Mouse (Mus musculus) cerebellum, postnatal 10 days (tissue): ENCODE measurements around the gene Zfp36l2.
A peak's percentile ranks its signal among the peaks of the same experiment; 100 is the strongest.

Source experiments
- DNase-seq, 2 experiments: peaks; one replicate each; pipeline ENCODE4 v3.0.0; 2021; ENCODE audit warnings: mixed read lengths in 2 of 2

Zfp36l2 gene

DNA sequence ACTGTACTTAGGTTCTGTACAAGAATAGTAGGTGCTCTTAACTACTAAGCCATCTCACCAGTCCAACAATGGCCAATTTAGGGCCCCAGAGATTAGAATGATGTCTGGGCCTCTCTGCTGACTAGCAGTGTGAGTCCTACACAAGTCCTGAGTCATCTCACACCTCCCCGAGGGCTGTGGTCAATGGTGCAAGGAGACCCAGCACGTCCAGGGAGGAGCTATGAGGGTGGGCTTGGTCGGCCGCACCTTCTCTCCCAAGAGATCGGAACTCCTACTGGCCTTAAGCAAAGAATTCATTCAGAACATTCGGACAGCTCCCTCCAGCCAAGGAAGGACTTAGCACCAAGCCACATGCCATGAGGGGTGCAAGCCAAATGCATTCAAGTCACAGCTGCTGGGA is 36.4 kb downstream of the Zfp36l2 start:
- DNase-seq = no peak

DNA sequence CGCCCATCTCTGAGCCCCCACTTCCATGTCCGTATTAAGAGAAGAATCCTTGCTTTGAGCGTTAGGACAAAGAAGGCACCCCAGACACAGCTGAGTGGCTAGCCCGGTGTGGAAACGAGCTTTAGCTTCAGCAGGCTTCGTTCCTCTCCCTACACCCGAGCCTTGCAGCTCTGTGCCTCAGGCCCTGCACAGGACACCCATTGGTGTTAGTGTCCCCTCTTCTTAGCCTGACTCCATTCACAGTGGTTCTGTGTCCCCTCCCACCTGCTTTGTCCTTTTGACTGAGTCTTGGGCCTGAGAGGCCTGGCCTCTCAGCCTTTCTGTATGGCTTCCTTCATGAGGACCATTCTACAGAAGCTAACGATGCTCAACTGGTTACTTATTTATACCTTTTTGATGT is 37.5 kb downstream of the Zfp36l2 start:
- DNase-seq = no peak

DNA sequence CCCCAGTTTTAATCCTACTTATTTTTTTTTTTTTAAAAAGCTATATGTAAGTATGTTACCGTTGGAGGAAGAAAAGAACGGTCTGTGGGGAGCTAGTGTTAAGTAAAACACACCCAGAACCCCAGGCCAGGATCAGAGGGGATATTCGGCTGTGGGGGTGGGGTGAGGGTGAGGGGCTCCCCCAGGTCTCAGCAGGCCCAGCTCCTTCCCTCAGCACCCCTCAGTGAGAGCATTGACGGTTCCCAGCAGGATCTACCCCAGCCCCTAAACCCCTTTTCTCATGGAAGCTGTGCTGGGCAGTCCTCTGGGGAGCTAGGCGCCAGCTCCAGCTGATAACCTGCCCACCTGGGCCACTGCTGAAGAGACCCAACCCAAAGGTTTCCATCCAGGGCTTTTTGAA is 38.2 kb downstream of the Zfp36l2 start:
- DNase-seq = no peak

DNA sequence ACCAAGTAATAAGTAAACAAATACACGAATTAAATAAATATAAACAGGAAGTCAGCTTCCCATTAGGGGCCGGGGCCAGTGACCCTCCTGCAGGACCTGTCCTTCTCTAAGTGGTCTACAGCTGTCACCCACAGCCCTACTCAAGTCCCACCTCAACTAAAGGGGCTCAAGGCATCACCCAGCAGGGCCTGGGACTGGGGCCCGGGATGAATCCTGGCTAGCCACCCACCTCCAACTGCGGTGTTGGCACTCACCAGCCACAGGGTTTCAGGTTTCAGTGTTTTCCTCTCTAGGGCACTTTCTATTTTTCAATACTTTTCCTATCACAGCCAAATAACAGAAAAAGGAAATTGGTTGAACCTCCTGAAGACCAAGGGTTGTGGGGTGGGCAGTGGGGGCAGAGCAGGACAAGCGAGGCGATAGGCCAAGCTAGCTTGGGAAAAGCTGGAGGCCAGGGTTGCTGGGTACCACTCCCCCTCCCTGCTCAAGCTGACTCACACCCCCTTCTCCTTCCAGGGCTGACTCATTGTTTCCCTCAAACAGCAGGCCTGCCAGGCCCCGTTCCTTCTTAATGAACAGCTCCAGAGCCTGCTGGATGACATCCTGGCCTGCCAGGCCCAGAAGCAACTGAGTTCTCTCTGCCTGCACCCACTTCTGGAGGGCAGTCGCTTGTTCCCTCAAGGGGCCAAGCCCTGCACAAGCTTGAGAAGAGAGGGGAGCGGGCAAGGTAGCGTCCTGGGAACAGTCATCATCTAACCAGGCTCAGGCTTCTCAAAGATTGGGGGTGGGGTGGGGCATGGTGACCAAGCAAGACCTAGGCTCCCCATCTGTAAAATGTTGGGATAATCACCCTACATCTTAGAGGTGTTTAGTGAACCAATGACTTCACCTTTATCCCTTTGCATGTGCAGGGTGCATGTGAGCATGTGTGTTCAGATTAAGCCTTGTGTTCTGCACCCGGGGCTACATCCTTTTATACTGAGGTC is 39.0 kb downstream of the Zfp36l2 start:
- DNase-seq = peak; percentile 64 to 77

DNA sequence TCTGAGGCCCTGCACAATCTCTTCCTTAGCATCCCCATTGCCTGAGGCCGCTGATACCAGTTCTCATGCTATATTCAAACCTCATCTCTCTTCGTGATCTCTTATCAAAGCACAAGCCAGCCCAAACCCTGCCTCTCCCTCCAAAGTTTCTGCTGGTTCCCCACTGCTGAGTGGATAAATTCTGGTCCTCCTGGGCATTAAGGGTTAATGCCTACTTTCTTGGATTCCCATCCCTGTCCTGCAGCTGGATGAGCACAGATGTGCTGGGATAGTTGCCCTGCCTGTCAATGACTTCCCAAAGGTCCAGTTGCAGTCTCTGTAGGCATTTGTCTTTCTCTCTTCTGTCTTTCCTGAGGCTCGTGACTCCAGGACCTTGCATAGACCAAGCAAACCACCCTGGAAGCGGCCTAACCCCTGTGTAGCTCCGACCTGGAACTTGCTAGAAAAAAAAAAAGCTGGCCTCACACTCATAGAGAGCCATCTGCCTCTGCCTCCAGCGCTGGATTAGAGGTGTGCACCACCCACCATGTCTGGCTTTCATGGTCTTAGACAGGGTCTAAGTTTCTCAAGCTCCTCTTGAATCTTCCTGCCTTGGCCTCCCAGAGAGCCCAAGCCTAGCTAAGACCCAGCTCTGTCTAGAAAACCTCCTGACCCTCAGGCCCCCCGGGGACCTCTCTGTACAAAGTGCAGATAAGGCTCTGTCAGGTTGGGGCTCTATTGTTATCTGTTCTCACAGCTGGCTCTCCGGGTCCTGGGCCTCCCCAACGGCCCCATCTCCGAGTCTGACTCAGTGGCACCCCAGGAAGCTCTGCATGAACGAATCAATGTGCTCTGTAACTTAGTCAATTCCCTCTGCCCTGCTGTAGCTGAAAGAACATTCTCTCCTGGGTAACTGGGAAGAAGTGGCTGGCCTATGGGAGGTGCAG is 40.3 kb downstream of the Zfp36l2 start:
- DNase-seq = no peak

DNA sequence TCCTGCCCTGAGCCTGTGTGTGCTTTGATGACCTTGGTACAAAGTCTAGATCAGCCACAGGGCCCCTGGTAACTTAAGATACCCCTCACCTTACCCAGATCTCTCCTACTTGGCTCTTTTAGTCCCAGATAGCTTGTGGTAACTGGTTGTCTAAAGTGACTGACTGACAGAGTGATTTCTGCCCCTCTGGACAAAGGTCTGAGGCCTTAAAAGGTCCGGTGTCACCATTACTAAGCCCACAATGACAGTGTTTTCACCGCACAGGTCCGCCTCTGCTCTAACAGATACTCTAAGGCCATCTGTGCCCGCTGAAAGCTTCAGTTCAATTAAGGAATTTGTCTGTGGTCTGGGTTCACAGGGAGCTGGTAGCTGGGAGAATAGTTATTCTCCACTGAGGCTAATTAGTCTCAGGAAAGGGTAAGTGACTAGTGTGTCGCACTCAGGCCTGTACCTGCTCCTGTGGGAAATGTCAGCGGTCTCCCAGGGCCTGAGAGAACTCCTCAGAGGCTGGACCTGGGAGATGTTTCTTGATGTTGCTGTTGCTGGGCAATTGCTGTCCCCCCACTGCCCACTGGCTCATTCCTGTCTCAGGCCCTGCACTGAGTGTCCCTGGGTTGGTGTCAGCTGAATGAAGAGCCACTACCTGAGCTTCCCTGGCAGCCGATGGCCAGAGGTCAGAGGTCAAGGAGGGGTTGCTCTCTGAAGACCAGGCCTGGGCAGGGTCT is 41.1 kb downstream of the Zfp36l2 start:
- DNase-seq = no peak

DNA sequence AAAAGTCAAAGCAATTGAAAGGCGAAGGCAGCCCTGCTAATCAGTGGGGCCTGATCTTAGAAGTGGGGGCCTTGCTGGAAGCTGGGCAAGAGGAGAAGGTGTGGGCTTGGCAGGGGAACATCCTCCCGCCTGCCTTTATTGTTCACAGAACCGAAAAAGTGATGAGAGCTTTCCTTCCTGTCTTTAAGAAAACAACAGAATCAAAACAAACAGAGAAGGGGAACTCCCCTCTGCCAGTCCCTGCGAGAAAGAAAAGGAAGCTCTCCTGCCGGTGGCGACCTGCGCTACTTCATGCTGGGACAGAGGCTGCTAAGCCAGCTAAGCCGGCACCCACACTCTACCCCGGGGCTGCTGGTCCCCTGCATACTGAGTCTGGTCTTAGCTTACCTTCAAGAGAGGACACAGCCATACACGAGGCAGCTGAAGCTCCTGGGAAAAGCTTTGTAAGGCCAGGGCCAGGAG is 41.9 kb downstream of the Zfp36l2 start:
- DNase-seq = no peak

DNA sequence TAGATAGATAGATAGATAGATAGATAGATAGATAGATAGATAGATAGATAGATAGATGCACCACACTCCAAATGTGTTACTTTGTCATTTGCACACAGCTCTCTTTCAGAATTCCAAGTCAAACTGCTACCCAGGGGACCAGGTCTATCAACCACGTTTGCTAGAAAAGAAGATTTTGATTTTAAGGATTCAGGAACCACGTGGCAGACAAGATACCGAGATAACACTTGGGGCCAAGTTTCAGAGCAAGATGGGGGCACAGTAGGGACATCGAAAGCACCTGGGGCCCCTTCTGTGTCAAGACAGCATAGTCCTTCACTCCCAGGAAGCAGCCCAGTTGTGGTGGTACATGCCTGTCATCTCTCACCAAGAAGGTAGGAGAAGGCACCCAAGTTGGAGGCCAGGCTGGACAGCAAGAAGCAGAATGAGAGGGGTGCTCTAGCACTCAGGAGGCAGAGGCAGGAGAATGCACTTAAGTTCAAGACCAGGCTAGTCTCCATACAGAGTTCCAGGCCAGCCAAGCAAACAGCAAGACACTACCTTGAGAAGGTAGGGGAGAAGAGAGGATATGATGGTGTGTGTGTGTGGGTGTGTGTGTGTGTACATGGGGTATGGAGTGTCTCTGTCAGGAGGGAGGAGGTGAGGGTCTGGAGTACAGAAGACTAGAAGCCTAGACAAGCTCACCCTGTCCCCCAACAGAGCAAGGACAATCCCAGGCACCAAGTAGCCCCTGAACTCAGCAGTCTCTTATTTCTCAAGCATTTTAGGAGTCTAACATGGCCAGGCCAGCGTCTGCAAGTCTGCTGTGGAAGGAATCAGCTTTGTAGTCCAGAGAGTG is 42.8 kb downstream of the Zfp36l2 start:
- no peak for DNase-seq

DNA sequence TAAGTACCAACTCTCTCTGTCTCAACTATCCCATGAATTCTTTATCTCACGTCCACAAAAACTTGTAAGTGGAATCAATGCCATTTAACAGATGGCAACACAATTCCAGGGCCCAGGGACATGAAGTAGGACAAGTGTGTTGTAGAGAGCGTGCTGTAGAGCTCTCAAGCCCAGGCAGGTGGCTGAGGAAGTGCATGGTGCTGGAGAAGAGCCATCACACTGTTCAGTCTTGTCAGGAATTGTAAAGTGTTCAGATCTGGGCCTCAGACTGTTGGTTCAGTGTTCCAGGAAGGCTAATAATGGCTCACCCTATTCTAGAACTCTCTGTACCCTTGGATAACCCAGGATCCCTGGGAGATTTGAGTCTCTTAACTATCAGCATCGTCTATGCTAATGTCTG is 43.6 kb downstream of the Zfp36l2 start:
- no peak for DNase-seq

DNA sequence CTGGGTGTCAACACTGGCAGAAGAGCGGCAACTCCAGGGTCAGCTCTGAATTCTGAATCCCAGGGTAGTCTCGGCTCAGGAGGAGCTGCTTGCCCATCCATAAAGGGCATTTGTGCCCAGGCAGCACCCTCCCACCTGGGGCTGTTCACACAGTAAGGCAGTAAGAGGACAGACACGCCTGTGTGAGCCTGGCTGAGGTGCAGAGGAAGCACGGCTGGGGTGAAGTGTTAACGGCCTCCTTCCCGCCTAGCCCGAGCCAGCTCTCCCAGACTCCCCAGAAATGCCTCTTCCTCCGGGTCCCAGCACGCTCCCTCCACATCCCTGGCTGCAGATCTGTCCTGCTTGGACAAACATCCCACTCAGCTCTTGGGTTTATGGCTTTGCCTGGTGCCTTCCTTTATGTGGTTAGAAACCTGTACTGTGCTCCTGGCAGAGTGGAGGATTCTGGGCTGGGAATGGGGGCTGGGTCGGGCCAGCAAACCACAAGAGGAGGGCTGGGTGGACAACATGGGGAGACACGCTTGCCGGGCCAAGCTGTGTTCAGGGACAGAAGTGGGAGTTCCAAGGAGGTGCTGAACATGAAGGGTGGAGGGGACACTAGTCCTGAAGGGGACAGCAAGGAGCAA is 44.4 kb downstream of the Zfp36l2 start:
- no peak for DNase-seq

DNA sequence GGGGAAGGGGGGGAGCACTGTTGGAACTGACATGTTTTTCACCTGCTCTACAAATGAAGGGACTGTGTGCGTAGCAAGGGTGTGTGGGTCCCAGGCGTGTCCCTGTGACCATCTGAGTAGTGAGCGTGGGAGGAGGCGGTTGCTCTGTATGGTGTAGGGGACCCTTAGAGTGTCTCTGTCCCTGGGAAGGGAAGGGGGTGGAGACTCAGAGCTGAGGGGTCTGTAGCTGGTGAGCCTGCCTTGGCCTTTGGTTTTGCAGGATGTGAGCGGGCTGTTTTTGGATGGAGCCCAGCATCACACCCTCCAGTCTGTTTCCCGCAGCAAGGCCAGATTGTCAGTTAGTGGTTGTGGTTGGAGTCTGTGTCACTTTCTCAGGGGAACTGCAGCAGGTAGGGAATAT is 46.1 kb downstream of the Zfp36l2 start:
- DNase-seq = peak in 1 of 2 experiments; percentile 32

DNA sequence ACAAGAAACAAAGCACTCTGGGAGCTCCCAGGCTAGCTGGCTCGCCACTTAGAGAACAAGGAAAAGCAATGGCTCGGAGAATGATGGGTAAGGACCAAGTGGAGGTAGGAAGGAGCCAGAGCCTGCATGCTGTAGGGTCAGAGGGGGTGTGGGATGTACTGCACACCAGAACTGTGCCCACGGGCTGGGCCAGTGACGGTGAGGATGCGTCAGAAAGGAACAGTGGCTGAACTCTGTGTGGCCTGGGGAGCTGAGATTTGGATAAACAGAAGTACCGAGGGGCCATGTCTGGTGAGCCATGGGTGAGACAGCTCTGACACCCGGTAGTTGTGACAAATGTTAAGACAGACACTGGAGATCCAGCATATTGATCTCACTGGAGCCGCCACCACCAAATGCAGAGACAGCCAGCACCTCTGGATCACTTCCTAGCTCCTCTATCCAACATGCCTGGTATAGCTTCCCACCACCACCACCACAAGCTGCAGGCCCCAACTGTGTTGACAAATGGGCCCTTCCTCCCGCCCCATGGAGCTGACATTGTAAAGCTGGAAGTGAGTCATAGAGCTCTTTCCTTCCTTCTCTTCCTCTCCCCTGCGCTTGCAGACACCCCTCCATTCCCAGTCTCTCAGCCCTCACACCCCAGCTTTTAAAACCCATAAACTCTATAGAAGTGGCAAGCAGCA is 46.8 kb downstream of the Zfp36l2 start:
- DNase-seq = no peak

DNA sequence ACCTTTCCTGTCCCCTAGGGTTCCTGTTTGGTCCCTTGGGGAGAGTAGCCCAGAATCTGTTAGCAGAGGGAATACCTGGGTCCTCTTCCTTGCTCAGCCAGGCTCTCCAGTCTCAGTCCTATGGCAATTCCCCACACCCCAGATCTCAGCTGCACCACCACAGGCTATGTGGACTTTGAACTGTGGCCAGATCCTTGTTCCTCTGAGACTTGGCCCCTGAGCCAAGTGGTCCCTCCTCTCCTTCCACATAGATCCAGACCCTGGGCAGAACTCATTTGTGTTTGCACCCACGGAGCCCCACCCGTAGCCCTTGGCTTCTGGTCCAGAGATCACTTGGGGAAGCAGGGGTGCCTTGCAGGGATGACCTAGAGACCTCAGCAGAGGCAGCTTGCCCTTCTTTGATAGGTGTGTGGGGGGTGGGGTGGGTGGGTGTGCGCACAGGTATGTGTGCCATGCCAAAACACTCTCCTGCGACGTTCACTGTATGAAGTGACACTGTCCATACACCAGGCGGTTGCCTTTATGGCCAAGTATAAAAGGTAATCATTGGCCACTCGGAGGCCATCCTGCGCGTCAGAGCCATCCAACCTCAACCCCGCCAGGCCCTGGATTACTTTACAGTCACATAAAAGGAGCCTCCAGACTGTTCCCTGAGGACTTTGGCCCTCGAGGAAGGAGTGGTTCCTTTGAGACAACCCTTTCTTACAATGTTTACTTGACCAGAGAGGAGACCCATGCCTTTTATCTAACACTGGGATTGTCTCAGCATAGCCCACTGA is 50.2 kb downstream of the Zfp36l2 start:
- DNase-seq = no peak

DNA sequence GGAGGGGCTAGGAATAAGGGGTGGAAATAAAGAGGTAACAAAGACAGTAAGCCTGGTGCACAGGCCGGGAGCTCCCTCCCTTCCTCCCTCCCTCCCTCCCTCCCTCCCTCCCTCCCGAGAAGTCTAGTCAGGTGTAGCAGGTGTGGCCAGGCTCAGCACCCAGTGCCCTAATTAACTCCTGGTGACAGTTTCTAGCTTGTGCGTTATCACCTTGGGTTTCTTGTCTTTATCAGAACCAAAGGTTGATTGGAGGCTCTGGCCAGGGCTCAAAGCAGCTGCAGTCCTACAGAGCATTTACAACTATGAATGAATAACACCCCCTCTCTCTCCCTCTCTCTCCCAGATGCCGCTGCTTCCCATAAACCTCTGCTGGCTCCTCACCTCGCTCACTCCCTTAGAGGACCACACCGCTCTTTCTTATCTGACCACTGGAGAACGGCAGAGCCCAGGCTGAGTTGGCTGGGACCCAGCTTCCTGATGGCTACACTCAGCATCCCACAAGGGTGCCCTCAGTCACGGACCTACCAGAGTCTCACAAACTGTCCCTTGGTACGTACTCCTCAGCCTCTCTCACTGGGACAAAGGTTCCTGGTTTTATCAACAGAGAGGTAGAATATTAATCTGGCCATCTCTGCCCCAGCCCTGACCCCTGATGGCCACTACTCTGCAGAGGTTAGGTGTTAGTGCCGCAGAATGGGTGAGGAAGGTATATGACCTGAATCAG is 50.9 kb downstream of the Zfp36l2 start:
- DNase-seq = no peak

DNA sequence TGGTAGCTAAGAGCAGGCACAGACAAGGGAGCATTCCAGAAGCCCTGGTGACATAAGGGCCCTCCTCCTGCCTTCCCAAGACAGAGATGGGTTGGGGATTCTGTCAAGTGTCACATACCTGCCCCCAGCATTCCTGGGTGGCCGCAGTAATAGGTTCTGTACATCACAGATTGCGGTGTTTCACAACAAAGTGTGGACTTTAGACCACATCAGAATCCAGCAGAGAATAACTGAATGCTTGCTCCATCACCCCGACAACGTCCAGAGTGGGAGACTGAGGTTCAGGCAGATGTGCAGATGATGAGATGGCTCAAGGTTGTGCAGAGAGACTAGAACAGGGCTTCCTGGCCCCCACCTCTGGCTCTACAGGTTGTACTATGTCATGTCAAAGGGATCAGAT is 51.5 kb downstream of the Zfp36l2 start:
- no peak for DNase-seq

DNA sequence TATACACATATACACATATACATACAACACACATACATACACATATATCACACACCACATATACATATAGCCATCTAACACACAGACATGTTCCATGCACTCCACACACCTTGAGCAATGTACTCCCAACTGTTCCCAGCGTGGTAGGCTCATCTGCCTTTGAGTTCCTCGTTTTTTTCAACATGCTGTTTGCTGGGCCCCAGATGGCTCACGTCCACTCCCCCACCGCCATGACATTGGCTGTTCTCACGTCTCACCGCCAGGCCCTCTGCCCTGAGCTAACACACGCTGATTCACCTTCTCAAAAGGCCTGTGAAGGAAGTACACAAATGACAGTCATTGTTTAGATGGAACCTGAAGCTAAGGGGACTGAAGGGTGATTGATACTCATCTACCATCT is 52.5 kb downstream of the Zfp36l2 start:
- no peak for DNase-seq
